27 mouse cellular contexts compared by ENCODE assay signal in genomic region chr3:58921316-58921715, GRCm38 (mm10). TPM values are rescaled to one million over a fixed set of nuclear protein-coding genes. Genes with fewer than 3 reads are reported as not detected.
DNase-seq lines count a peak whose midpoint lies in the region; ATAC-seq and TF ChIP-seq lines count a peak whose summit lies in the region.
"Had no signal": no experiment of that assay in that cellular context is flagged by ENCODE, and none has a peak within 500 bp of the region (broad histone marks: within the 10 kb centered on the region; RNA-seq: fewer than 3 reads in every experiment).

No protein-coding gene starts in this region.

- dilution Hi-C loops in CH12.LX (cut with MboI; ENCODE audit: extremely low pct_ligation_motif_present, extremely low pct_unique_long_range_greater_than_20kb, low sequenced_read_pairs), result no loop called here

- no peak overlapping the region for H3K27ac ChIP-seq in CH12.LX (ENCODE audit: insufficient read depth, low read depth)
- H3K27ac ChIP-seq in heart, embryonic 10.5 days, result no peak overlapping the region
- H3K27ac ChIP-seq: forebrain, embryonic 10.5 days; forebrain, embryonic 13.5 days; heart, embryonic 13.5 days; hindbrain, embryonic 14.5 days; hindbrain, postnatal 0 days had no signal

- no peak overlapping the region for H3K9ac ChIP-seq in CH12.LX (ENCODE audit: insufficient read depth, low read depth)
- H3K9ac ChIP-seq: forebrain, embryonic 13.5 days; heart, embryonic 13.5 days; hindbrain, embryonic 14.5 days had no signal

- H3K79me2 ChIP-seq in CH12.LX (replicated peaks; ENCODE audit: control insufficient read depth, extremely low read depth, insufficient read depth, poor library complexity, severe bottlenecking), result no peaks in the 10 kb centered on the region

- H3K36me3 ChIP-seq in CH12.LX (replicated peaks in 1 of 2; ENCODE audit: control insufficient read depth in 1 of 2, insufficient read depth in 1 of 2, low read length in 1 of 2), result no peaks in the 10 kb centered on the region
- no peaks in the 10 kb centered on the region for H3K36me3 ChIP-seq in heart, embryonic 10.5 days
- H3K36me3 ChIP-seq: forebrain, embryonic 10.5 days; G1E; heart, embryonic 13.5 days had no signal

- TF ChIP-seq CTCF in CH12.LX (conservative IDR thresholded peaks at IDR 0.05 in 1 of 2, IDR thresholded peaks at IDR 0.05 in 1 of 2; ENCODE audit: low read depth in 2 of 2, low read length in 2 of 2), result peak in 1 of 2 experiments; percentile 19; a peak in 2 of 4 replicates

- DNase-seq in CH12.LX (ENCODE audit: extremely low read depth), result no peak
- DNase-seq in natural killer cell, adult 2 months (ENCODE audit: low spot score in 2 of 2), result peak; percentile 37 to 70
- no peak for DNase-seq in yolk sac, embryonic 10.5 days (ENCODE audit: low spot score)
- DNase-seq in urinary bladder, adult 2 months (ENCODE audit: low spot score), result no peak
- DNase-seq in heart, embryonic 10.5 days (ENCODE audit: low spot score), result no peak
- DNase-seq: adrenal gland, adult 8-10 months; adrenal gland, postnatal 25 days; cerebellum, adult 11-12 months; cerebellum, adult 8-10 months; cerebellum, postnatal 10 days; cerebellum, postnatal 36 days; gastrocnemius, postnatal 10 days; gastrocnemius, postnatal 36 days; heart, adult 11 months; heart, postnatal 14 days; heart, postnatal 4 days had no signal

- no peak overlapping the region for H3K4me3 ChIP-seq in CH12.LX (replicated peaks in 1 of 3; ENCODE audit: low read depth in 2 of 3, low read length in 2 of 3, poor library complexity in 1 of 3)
- H3K4me3 ChIP-seq in heart, embryonic 10.5 days, result no peak overlapping the region
- H3K4me3 ChIP-seq: forebrain, embryonic 10.5 days; forebrain, embryonic 13.5 days; heart, embryonic 13.5 days had no signal

- TF ChIP-seq EP300 in CH12.LX (IDR thresholded peaks at IDR 0.05; ENCODE audit: low read length), result no peak

- in situ Hi-C loops in CH12.LX (cut with MboI; ENCODE audit: low pct_ligation_motif_present, low pct_unique_long_range_greater_than_20kb, low sequenced_read_pairs), result no loop called here

- no peak for TF ChIP-seq POLR2A in CH12.LX (IDR thresholded peaks at IDR 0.05; ENCODE audit: low read depth, low read length)

- WGBS in heart, embryonic 10.5 days, result 70% methylated on average over 5 of the region's 5 CpGs

- H3K4me1 ChIP-seq in CH12.LX (ENCODE audit: control insufficient read depth in 1 of 2, insufficient read depth in 2 of 2), result peaks cover 10 to 26% of the 10 kb centered on the region in 2 experiments
- H3K4me1 ChIP-seq in heart, embryonic 10.5 days, result no peaks in the 10 kb centered on the region
- H3K4me1 ChIP-seq: forebrain, embryonic 13.5 days; heart, embryonic 13.5 days had no signal

- H3K4me2 ChIP-seq in CH12.LX (ENCODE audit: insufficient read depth, low read depth, poor library complexity, severe bottlenecking), result no peak overlapping the region
- H3K4me2 ChIP-seq: forebrain, embryonic 13.5 days; heart, embryonic 13.5 days; hindbrain, embryonic 14.5 days had no signal

- H3K27me3 ChIP-seq in CH12.LX (replicated peaks), result no peaks in the 10 kb centered on the region
- H3K27me3 ChIP-seq in heart, embryonic 10.5 days (ENCODE audit: insufficient read depth, poor library complexity, severe bottlenecking), result no peaks in the 10 kb centered on the region
- H3K27me3 ChIP-seq: forebrain, embryonic 13.5 days; heart, embryonic 13.5 days had no signal

- no peaks in the 10 kb centered on the region for H3K9me3 ChIP-seq in CH12.LX (replicated peaks; ENCODE audit: low read length)
- H3K9me3 ChIP-seq in heart, embryonic 10.5 days, result no peaks in the 10 kb centered on the region
- H3K9me3 ChIP-seq: G1E had no signal

- peak; percentile 44 for ATAC-seq in granulocyte monocyte progenitor cell, adult 5-6 weeks (replicated peaks; ENCODE audit: poor library complexity, severe bottlenecking)
- ATAC-seq in monocyte, adult 5-6 weeks (replicated peaks; ENCODE audit: insufficient number of reproducible peaks, low FRiP score, low TSS enrichment, poor library complexity, severe bottlenecking), result no peak
- ATAC-seq: forebrain, embryonic 13.5 days; forebrain, embryonic 16.5 days; hindbrain, postnatal 0 days; inflammation-experienced regulatory T-cells, adult 6 months had no signal

- peak; percentile 11 for TF ChIP-seq RAD21 in CH12.LX (IDR thresholded peaks at IDR 0.05; ENCODE audit: low read depth, low read length)

TF ChIP-seq in CH12.LX, 34 proteins besides CTCF, POLR2A, EP300 and RAD21:
- TF ChIP-seq MAZ (IDR thresholded peaks at IDR 0.05; ENCODE audit: low read depth, low read length), result no peak
- no peak for TF ChIP-seq ELF1 (IDR thresholded peaks at IDR 0.05; ENCODE audit: low read depth, low read length)
- TF ChIP-seq ZKSCAN1 (IDR thresholded peaks at IDR 0.05; ENCODE audit: borderline replicate concordance, low read depth, low read length), result no peak
- TF ChIP-seq KAT2A (IDR thresholded peaks at IDR 0.05; ENCODE audit: insufficient replicate concordance, low read length), result no peak
- TF ChIP-seq MAX (IDR thresholded peaks at IDR 0.05; ENCODE audit: low read length), result no peak
- no peak for TF ChIP-seq ETS1 (conservative IDR thresholded peaks at IDR 0.05; ENCODE audit: low read depth, low read length)
- no peak for TF ChIP-seq TBP (conservative IDR thresholded peaks at IDR 0.05; ENCODE audit: low read depth, low read length)
- no peak for TF ChIP-seq SIN3A (IDR thresholded peaks at IDR 0.05; ENCODE audit: low read length)
- no peak for TF ChIP-seq MXI1 (IDR thresholded peaks at IDR 0.05; ENCODE audit: low read depth, low read length)
- no peak for TF ChIP-seq USF1 (IDR thresholded peaks at IDR 0.05; ENCODE audit: low read depth, low read length)
- no peak for TF ChIP-seq RCOR1 (conservative IDR thresholded peaks at IDR 0.05; ENCODE audit: low read depth, low read length)
- TF ChIP-seq ZC3H11A (IDR thresholded peaks at IDR 0.05; ENCODE audit: low read depth, low read length), result no peak
- no peak for TF ChIP-seq USF2 (conservative IDR thresholded peaks at IDR 0.05; ENCODE audit: low read depth, low read length)
- no peak for TF ChIP-seq PAX5 (IDR thresholded peaks at IDR 0.05; ENCODE audit: low read length)
TF ChIP-seq in CH12.LX: peak in this region for 0.

RNA-seq across cellular contexts. Expression of gene Clrn1, which starts 36.2 kb away (rescaled TPM):
- not detected in 2 replicates for total RNA-seq in CH12.LX (2012; rRNA removed)
- total RNA-seq in CH12.LX (2014; rRNA removed), result not detected in 2 replicates
- polyA plus RNA-seq in CH12.LX (2012; ENCODE audit: insufficient read length, low read depth), result not detected in 2 replicates
- not detected in 2 replicates for total RNA-seq in granulocyte monocyte progenitor cell, adult 5-6 weeks (2014; fragmentation: Nextera tagmentation)
- not detected in 2 replicates for total RNA-seq in granulocyte monocyte progenitor cell, adult 5-6 weeks (2017)
- not detected in 2 replicates for polyA plus RNA-seq in urinary bladder, adult 2 months (2012; rRNA removed)
- 0.08 and 0.11 TPM in 2 replicates for polyA plus RNA-seq in heart, embryonic 10.5 days (2016; fragmentation: Nextera tagmentation; extraction: Ambion mirVana)
- not detected in 3 replicates for total RNA-seq in monocyte, adult 5-6 weeks (2017)
- total RNA-seq: adrenal gland, adult 8-10 months; adrenal gland, postnatal 25 days; gastrocnemius, adult 18-20 months; gastrocnemius, postnatal 10 days; gastrocnemius, postnatal 36 days; heart, postnatal 14 days; heart, postnatal 4 days had no signal
- polyA plus RNA-seq: forebrain, embryonic 10.5 days; G1E; inflammation-experienced regulatory T-cells, adult 6 months had no signal

Comparison
In these comparisons a context has a peak if more than half of its experiments do, and no peak if none do; other contexts are left out.
1. DNase-seq: peak in natural killer cell, adult 2 months (2 of 2); none in CH12.LX (single experiment), yolk sac, embryonic 10.5 days (single experiment), urinary bladder, adult 2 months (single experiment) and heart, embryonic 10.5 days (single experiment).